Mouse (Mus musculus) MEL (cell line): ENCODE data around the gene Nop10. TPM values are rescaled to one million over a fixed set of nuclear protein-coding genes. Genes with fewer than 3 reads are reported as not detected.

Source experiments
- DNase-seq: peaks from one replicate; pipeline ENCODE4 v3.0.0; 2011; ENCODE audit warnings: low read depth, low spot score
- H3K27ac ChIP-seq: 2 replicates; pipeline ENCODE4 v1.5.1; 2012; ENCODE audit warnings: low read depth, mild to moderate bottlenecking, control low read depth, low read length, moderate library complexity; ENCODE audit not compliant: control insufficient read depth
- H3K27me3 ChIP-seq, 2 experiments: fragments of 150-350 bp in 1 of 2; sonication (generic) in 1 of 2; 2 replicates each; pipeline ENCODE4 v1.6.1; 2012; ENCODE audit warnings: low read length in 2 of 2, mild to moderate bottlenecking in 2 of 2, improper control_type of control experiment in 1 of 2, moderate library complexity in 1 of 2; ENCODE audit not compliant: insufficient read depth in 2 of 2, control insufficient read depth in 1 of 2
- H3K36me3 ChIP-seq, 2 experiments: 2 replicates each; pipeline ENCODE4 v1.6.1; 2012 to 2014; ENCODE audit warnings: low read length in 2 of 2, improper control_type of control experiment in 1 of 2, inconsistent platforms in 1 of 2, mild to moderate bottlenecking in 1 of 2; ENCODE audit not compliant: insufficient read depth in 2 of 2, control insufficient read depth in 1 of 2
- H3K4me1 ChIP-seq, 2 experiments: fragments of 150-350 bp in 1 of 2; sonication (generic) in 1 of 2; 2 replicates each; pipeline ENCODE4 v1.6.1; 2012; ENCODE audit warnings: low read length in 2 of 2, improper control_type of control experiment in 1 of 2, mild to moderate bottlenecking in 1 of 2; ENCODE audit not compliant: insufficient read depth in 2 of 2, control insufficient read depth in 1 of 2
- H3K4me3 ChIP-seq, 2 experiments: fragments of 150-350 bp in 1 of 2; sonication (generic) in 1 of 2; 2 replicates each; pipeline ENCODE4 v1.5.1; 2012; ENCODE audit warnings: low read depth in 2 of 2, low read length in 2 of 2, mild to moderate bottlenecking in 2 of 2, moderate library complexity in 2 of 2, control low read depth in 1 of 2, improper control_type of control experiment in 1 of 2; ENCODE audit not compliant: control insufficient read depth in 1 of 2, insufficient read depth in 1 of 2
- H3K79me2 ChIP-seq: 2 replicates; pipeline ENCODE4 v1.6.1; 2012; ENCODE audit warnings: mild to moderate bottlenecking, low read length, moderate library complexity; ENCODE audit not compliant: control insufficient read depth, poor library complexity, insufficient read depth
- H3K9ac ChIP-seq: 2 replicates; pipeline ENCODE4 v1.6.1; 2012; ENCODE audit warnings: low read depth, mild to moderate bottlenecking, control low read depth, low read length, moderate library complexity; ENCODE audit not compliant: control insufficient read depth, poor library complexity, severe bottlenecking
- H3K9me3 ChIP-seq: fragments of 150-350 bp; sonication (generic); replicated peaks from 2 replicates; pipeline ENCODE4 v1.6.1; 2012; ENCODE audit warnings: mild to moderate bottlenecking, low read length, improper control_type of control experiment, moderate library complexity; ENCODE audit not compliant: insufficient read depth
- BHLHE40 ChIP-seq: IDR thresholded peaks from 2 replicates; pipeline ENCODE4 v1.6.1; 2012; ENCODE audit warnings: low read depth, mild to moderate bottlenecking, inconsistent platforms, low read length, improper control_type of control experiment, borderline replicate concordance
- CHD1 ChIP-seq: IDR thresholded peaks from 2 replicates; pipeline ENCODE4 v1.6.1; 2012; ENCODE audit warnings: low read depth, mild to moderate bottlenecking, inconsistent platforms, low read length, improper control_type of control experiment
- CHD2 ChIP-seq: IDR thresholded peaks from 2 replicates; pipeline ENCODE4 v1.6.1; 2011; ENCODE audit warnings: low read length, improper control_type of control experiment
- CTCF ChIP-seq, 3 experiments: IDR thresholded peaks in 2 of 3; conservative IDR thresholded peaks in 1 of 3; 2 replicates each; pipeline ENCODE4 v1.5.1; 2011 to 2012; ENCODE audit warnings: low read length in 3 of 3, low read depth in 2 of 3, mild to moderate bottlenecking in 2 of 3, improper control_type of control experiment in 1 of 3, inconsistent platforms in 1 of 3, mixed read lengths in 1 of 3, moderate library complexity in 1 of 3; ENCODE audit not compliant: control insufficient read depth in 1 of 3, insufficient read depth in 1 of 3, poor library complexity in 1 of 3, severe bottlenecking in 1 of 3
- E2F4 ChIP-seq: IDR thresholded peaks from 2 replicates; pipeline ENCODE4 v1.6.1; 2011; ENCODE audit warnings: low read depth, low read length, improper control_type of control experiment, borderline replicate concordance
- ELF1 ChIP-seq: IDR thresholded peaks from 2 replicates; pipeline ENCODE4 v1.6.1; 2014; ENCODE audit warnings: low read depth, mild to moderate bottlenecking, inconsistent platforms, low read length, improper control_type of control experiment, moderate library complexity
- HCFC1 ChIP-seq: IDR thresholded peaks from 2 replicates; pipeline ENCODE4 v1.6.1; 2012; ENCODE audit warnings: low read depth, mild to moderate bottlenecking, inconsistent platforms, low read length, improper control_type of control experiment, moderate library complexity
- JUND ChIP-seq: IDR thresholded peaks from 2 replicates; pipeline ENCODE4 v1.6.1; 2011; ENCODE audit warnings: low read depth, mild to moderate bottlenecking, improper control_type of control experiment, low read length
- KAT2A ChIP-seq: conservative IDR thresholded peaks from 2 replicates; pipeline ENCODE4 v1.6.1; 2012; ENCODE audit warnings: low read depth, low read length, improper control_type of control experiment, inconsistent platforms
- MAFK ChIP-seq: IDR thresholded peaks from 2 replicates; pipeline ENCODE4 v1.6.1; 2011; ENCODE audit warnings: low read depth, mild to moderate bottlenecking, low read length, improper control_type of control experiment, borderline replicate concordance
- MAX ChIP-seq: IDR thresholded peaks from 2 replicates; pipeline ENCODE4 v1.6.1; 2011; ENCODE audit warnings: low read length, improper control_type of control experiment
- MAZ ChIP-seq: IDR thresholded peaks from 2 replicates; pipeline ENCODE4 v1.6.1; 2012; ENCODE audit warnings: low read depth, mild to moderate bottlenecking, inconsistent platforms, low read length, improper control_type of control experiment
- MEF2A ChIP-seq: IDR thresholded peaks from 2 replicates; pipeline ENCODE4 v1.6.1; 2014; ENCODE audit warnings: low read depth, mild to moderate bottlenecking, inconsistent platforms, low read length, improper control_type of control experiment; ENCODE audit not compliant: poor library complexity, insufficient replicate concordance, severe bottlenecking; ENCODE audit errors: extremely low read depth
- MYB ChIP-seq: IDR thresholded peaks from 2 replicates; pipeline ENCODE4 v1.6.1; 2011; ENCODE audit warnings: mild to moderate bottlenecking, low read depth, low read length, improper control_type of control experiment
- MYC ChIP-seq: IDR thresholded peaks from 2 replicates; pipeline ENCODE4 v1.6.1; 2011; ENCODE audit warnings: low read depth, mild to moderate bottlenecking, low read length, improper control_type of control experiment, moderate library complexity
- NELFE ChIP-seq: IDR thresholded peaks from 2 replicates; pipeline ENCODE4 v1.6.1; 2011; ENCODE audit warnings: low read depth, low read length, improper control_type of control experiment
- NRF1 ChIP-seq: IDR thresholded peaks from 2 replicates; pipeline ENCODE4 v1.6.1; 2014; ENCODE audit warnings: low read depth, mild to moderate bottlenecking, inconsistent platforms, low read length, improper control_type of control experiment, moderate library complexity; ENCODE audit not compliant: poor library complexity, insufficient read depth, severe bottlenecking
- POLR2A ChIP-seq, 2 experiments: IDR thresholded peaks; 2 replicates each; pipeline ENCODE4 v1.6.1; 2011 to 2012; ENCODE audit warnings: low read length in 2 of 2, mild to moderate bottlenecking in 2 of 2, control low read depth in 1 of 2, improper control_type of control experiment in 1 of 2, low read depth in 1 of 2, moderate library complexity in 1 of 2; ENCODE audit not compliant: control insufficient read depth in 1 of 2, insufficient read depth in 1 of 2, poor library complexity in 1 of 2
- POLR2AphosphoS2 ChIP-seq: IDR thresholded peaks from 2 replicates; pipeline ENCODE4 v1.6.1; 2011; ENCODE audit warnings: low read length, improper control_type of control experiment
- POLR2AphosphoS5 ChIP-seq: IDR thresholded peaks from 2 replicates; pipeline ENCODE4 v1.6.1; 2012; ENCODE audit warnings: low read depth, borderline replicate concordance, mild to moderate bottlenecking, inconsistent platforms, low read length, moderate library complexity, mixed read lengths
- RAD21 ChIP-seq: IDR thresholded peaks from 2 replicates; pipeline ENCODE4 v1.6.1; 2011; ENCODE audit warnings: mild to moderate bottlenecking, low read depth, low read length, improper control_type of control experiment
- RCOR1 ChIP-seq: IDR thresholded peaks from 2 replicates; pipeline ENCODE4 v1.6.1; 2012; ENCODE audit warnings: low read depth, mild to moderate bottlenecking, inconsistent platforms, low read length, improper control_type of control experiment
- SIN3A ChIP-seq: IDR thresholded peaks from 2 replicates; pipeline ENCODE4 v1.6.1; 2012; ENCODE audit warnings: low read length, improper control_type of control experiment, inconsistent platforms
- SMC3 ChIP-seq: IDR thresholded peaks from 2 replicates; pipeline ENCODE4 v1.6.1; 2011; ENCODE audit warnings: low read depth, low read length, improper control_type of control experiment
- TAL1 ChIP-seq: IDR thresholded peaks from 2 replicates; pipeline ENCODE4 v1.6.1; 2012; ENCODE audit warnings: mild to moderate bottlenecking, inconsistent platforms, low read length, moderate library complexity, mixed read lengths
- TBP ChIP-seq: IDR thresholded peaks from 2 replicates; pipeline ENCODE4 v1.8.0; 2011; ENCODE audit warnings: low read depth, low read length, improper control_type of control experiment
- TCF12 ChIP-seq: IDR thresholded peaks from 2 replicates; pipeline ENCODE4 v1.6.1; 2014; ENCODE audit warnings: low read depth, mild to moderate bottlenecking, inconsistent platforms, low read length, improper control_type of control experiment, moderate library complexity
- UBTF ChIP-seq: IDR thresholded peaks from 2 replicates; pipeline ENCODE4 v1.6.1; 2012; ENCODE audit warnings: low read depth, mild to moderate bottlenecking, inconsistent platforms, low read length, improper control_type of control experiment, moderate library complexity, borderline replicate concordance; ENCODE audit not compliant: insufficient read depth
- USF1 ChIP-seq: IDR thresholded peaks from 2 replicates; pipeline ENCODE4 v1.6.1; 2014; ENCODE audit warnings: low read depth, mild to moderate bottlenecking, inconsistent platforms, low read length, improper control_type of control experiment, moderate library complexity
- USF2 ChIP-seq, 2 experiments: IDR thresholded peaks; 2 replicates each; pipeline ENCODE4 v1.6.1; 2011 to 2012; ENCODE audit warnings: improper control_type of control experiment in 2 of 2, low read length in 2 of 2, borderline replicate concordance in 1 of 2, inconsistent platforms in 1 of 2, low read depth in 1 of 2, mild to moderate bottlenecking in 1 of 2; ENCODE audit not compliant: insufficient read depth in 1 of 2
- ZC3H11A ChIP-seq: IDR thresholded peaks from 2 replicates; pipeline ENCODE4 v1.6.1; 2012; ENCODE audit warnings: low read depth, mild to moderate bottlenecking, inconsistent platforms, low read length, improper control_type of control experiment
- ZKSCAN1 ChIP-seq: IDR thresholded peaks from 2 replicates; pipeline ENCODE4 v1.6.1; 2012; ENCODE audit warnings: low read depth, mild to moderate bottlenecking, inconsistent platforms, low read length, improper control_type of control experiment, moderate library complexity
- ZMIZ1 ChIP-seq: IDR thresholded peaks from 2 replicates; pipeline ENCODE4 v1.6.1; 2012; ENCODE audit warnings: low read depth, mild to moderate bottlenecking, inconsistent platforms, low read length, improper control_type of control experiment, moderate library complexity
- ZNF384 ChIP-seq: IDR thresholded peaks from 2 replicates; pipeline ENCODE4 v1.6.1; 2012; ENCODE audit warnings: low read depth, mild to moderate bottlenecking, inconsistent platforms, low read length, improper control_type of control experiment
- polyA plus RNA-seq, 2 experiments: library from polyadenylated mRNA; stranded (reverse) in 1 of 2; unstranded in 1 of 2; fragments of >175 nt in 1 of 2; fragments of >200 nt in 1 of 2; gene quantifications; 2 replicates each; pipeline versions ENCODE4 v1.2.1 to v1.2.4; 2012; ENCODE audit warnings: low replicate concordance in 2 of 2, low read depth in 1 of 2; ENCODE audit not compliant: insufficient read length in 2 of 2, insufficient read depth in 1 of 2, missing spikeins in 1 of 2
- total RNA-seq: library from RNA; depleted of rRNA; stranded (reverse); fragments of 300-350 nt; gene quantifications from 2 replicates; pipeline ENCODE4 v1.2.3, GENCODE M21; 2012; rRNA removed

Nop10 gene
- total RNA-seq (275 and 283 TPM in 2 replicates), polyA plus RNA-seq (100 to 1,000 TPM in 1 of 2 experiments, not detected in 1; 253 TPM)

DNA sequence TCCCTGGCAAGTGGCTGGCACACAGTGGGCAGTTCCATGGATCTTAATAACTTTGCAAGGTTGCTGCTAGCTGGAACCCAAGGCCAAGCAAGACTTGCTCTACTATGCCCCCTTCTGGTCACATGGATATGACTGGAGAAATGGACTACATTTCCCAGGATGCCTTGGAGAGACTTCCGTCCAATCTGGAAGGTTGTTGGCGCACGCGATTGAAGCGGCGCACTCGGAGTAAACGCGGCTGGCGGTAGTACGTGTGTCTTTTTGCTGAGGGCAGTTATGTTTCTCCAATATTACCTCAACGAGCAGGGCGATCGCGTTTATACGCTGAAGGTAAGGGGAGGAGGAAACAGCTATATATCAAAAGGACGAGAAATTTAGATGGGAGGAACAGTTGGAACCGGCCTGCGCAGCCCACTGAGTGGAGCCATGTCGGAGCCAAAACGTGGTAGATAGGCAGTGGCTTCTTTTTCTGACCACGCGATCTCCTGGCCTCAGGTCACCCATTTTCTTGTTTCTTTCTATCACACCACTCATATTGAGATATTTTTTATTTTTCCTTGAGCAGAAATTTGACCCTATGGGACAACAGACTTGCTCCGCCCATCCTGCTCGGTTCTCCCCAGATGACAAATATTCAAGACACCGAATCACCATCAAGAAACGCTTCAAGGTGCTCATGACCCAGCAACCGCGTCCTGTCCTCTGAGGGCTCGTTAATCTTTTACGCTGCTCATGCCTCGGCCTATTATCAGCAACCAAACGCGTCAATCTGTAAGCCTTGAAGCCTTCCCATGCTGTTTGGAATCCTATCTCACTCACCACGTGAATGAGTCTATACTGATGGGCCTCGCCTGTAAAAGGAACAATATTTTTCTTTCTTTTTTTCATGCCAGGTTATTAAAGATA is at the start of gene Nop10:
Gene Nop10 (plus strand): TSS at position 179 of the 906 bp plus-strand sequence.
- no peaks in the 10 kb centered on the region for H3K9me3 ChIP-seq
- peaks cover 27% of the 10 kb centered on the region for H3K79me2 ChIP-seq
- DNase-seq: peak; percentile 97
- peak within 1 kb of the TSS; percentile 79 to 91 for H3K4me3 ChIP-seq
- H3K9ac ChIP-seq: peak within 1 kb of the TSS; percentile 86
- H3K27ac ChIP-seq: peak within 1 kb of the TSS; percentile 97
- H3K36me3 ChIP-seq: peaks cover 3 to 15% of the 10 kb centered on the region in 2 experiments; a peak in 3 of 4 replicates
- H3K27me3 ChIP-seq: no peaks in the 10 kb centered on the region
- H3K4me1 ChIP-seq: peaks cover 5 to 8% of the 10 kb centered on the region in 2 experiments; a peak in 2 of 4 replicates
- TF ChIP-seq ZC3H11A: no peak
- peak; percentile 91; the same call in 1 of the 2 replicates for TF ChIP-seq POLR2AphosphoS5
- peak; percentile 99 for TF ChIP-seq MYC
- peak; percentile 90 to 99 for TF ChIP-seq POLR2A (IDR thresholded peaks at IDR 0.05; ENCODE audit: control insufficient read depth in 1 of 2, insufficient read depth in 1 of 2, low read depth in 1 of 2, low read length in 2 of 2, poor library complexity in 1 of 2)
- peak; percentile 61; the same call in 1 of the 2 replicates for TF ChIP-seq BHLHE40
- TF ChIP-seq TBP: peak; percentile 95
- peak; percentile 53 for TF ChIP-seq SMC3
- TF ChIP-seq RAD21: peak; percentile 30
- peak; percentile 77 for TF ChIP-seq TCF12
- TF ChIP-seq ELF1: peak; percentile 93
- TF ChIP-seq MAZ: no peak
- no peak for TF ChIP-seq JUND
- no peak for TF ChIP-seq UBTF
- TF ChIP-seq KAT2A: peak; percentile 93
- no peak for TF ChIP-seq E2F4
- TF ChIP-seq ZNF384: no peak
- TF ChIP-seq TAL1: no peak
- TF ChIP-seq NRF1: peak; percentile 69
- TF ChIP-seq ZMIZ1: peak; percentile 98
- no peak for TF ChIP-seq CHD2
- TF ChIP-seq ZKSCAN1: no peak
- TF ChIP-seq MAX: peak; percentile 88
- TF ChIP-seq NELFE: peak; percentile 100
- TF ChIP-seq SIN3A: peak; percentile 99
- peak; percentile 99 for TF ChIP-seq POLR2AphosphoS2
- peak; percentile 99 for TF ChIP-seq HCFC1
- peak; percentile 90; the same call in 1 of the 2 replicates for TF ChIP-seq CHD1
- no peak for TF ChIP-seq MYB
- TF ChIP-seq USF1: peak; percentile 80
- no peak for TF ChIP-seq MEF2A
- 0 out of 2 replicates have a peak, but pooled peaks have one; percentile 6 for TF ChIP-seq RCOR1
- peak; percentile 63 to 94 (median 93); a peak in 5 of 6 replicates for TF ChIP-seq CTCF (IDR thresholded peaks at IDR 0.05 in 2 of 3, conservative IDR thresholded peaks at IDR 0.05 in 1 of 3; ENCODE audit: control insufficient read depth in 1 of 3, insufficient read depth in 1 of 3, low read depth in 2 of 3, low read length in 3 of 3, poor library complexity in 1 of 3, severe bottlenecking in 1 of 3)
- TF ChIP-seq USF2 (IDR thresholded peaks at IDR 0.05; ENCODE audit: borderline replicate concordance in 1 of 2, insufficient read depth in 1 of 2, low read depth in 1 of 2, low read length in 2 of 2): no peak
- TF ChIP-seq MAFK: no peak
